Comparison of ENCODE assay signal across 8 mouse cellular contexts in genomic region chr11:120378611-120379540, GRCm38 (mm10). TPM values are rescaled to one million over a fixed set of nuclear protein-coding genes. Genes with fewer than 3 reads are reported as not detected.
DNase-seq lines count a peak whose midpoint lies in the region; ATAC-seq and TF ChIP-seq lines count a peak whose summit lies in the region.

Gene Faap100, minus strand, starts transcription at chr11:120378764.

- DNase-seq in heart, postnatal 10 days = peak; percentile 93 to 94
- peak; percentile 61 for DNase-seq in large intestine, adult 2 months (ENCODE audit: low read depth, low spot score)
- peak; percentile 94 for DNase-seq in liver, postnatal 0 days
- peak; percentile 94 for DNase-seq in testis, postnatal 10 days (ENCODE audit: low spot score)

- H3K9me3 ChIP-seq in ES-Bruce4 (replicated peaks; ENCODE audit: control insufficient read depth, insufficient read depth, low read length, poor library complexity, severe bottlenecking) = no peaks in the 10 kb centered on the region
- no peaks in the 10 kb centered on the region for H3K9me3 ChIP-seq in forebrain, embryonic 13.5 days (replicated peaks)
- H3K9me3 ChIP-seq in liver, postnatal 0 days (ENCODE audit: low read length) = no peaks in the 10 kb centered on the region
- H3K9me3 ChIP-seq in neural tube, embryonic 14.5 days (ENCODE audit: control insufficient read depth, low read length) = no peaks in the 10 kb centered on the region

- no peak within 1 kb of the TSS for H3K27ac ChIP-seq in ES-Bruce4 (ENCODE audit: insufficient read depth, low read length)
- H3K27ac ChIP-seq in forebrain, embryonic 13.5 days = peak within 1 kb of the TSS; percentile 58
- peak within 1 kb of the TSS; percentile 59 for H3K27ac ChIP-seq in liver, postnatal 0 days (ENCODE audit: low read depth)
- peak within 1 kb of the TSS; percentile 70 for H3K27ac ChIP-seq in neural tube, embryonic 14.5 days (ENCODE audit: low read depth, low read length)

- intact Hi-C loops in heart, postnatal 10 days (cut with DNase I) = no loop called here

- TF ChIP-seq EP300 in ES-Bruce4 (IDR thresholded peaks at IDR 0.05; ENCODE audit: insufficient read depth, low read depth, low read length) = 0 out of 2 replicates have a peak, but pooled peaks have one; percentile 19
- TF ChIP-seq EP300 in liver, postnatal 0 days (IDR thresholded peaks at IDR 0.05; ENCODE audit: low read depth) = no peak

- peak within 1 kb of the TSS; percentile 88 for H3K4me2 ChIP-seq in forebrain, embryonic 13.5 days
- H3K4me2 ChIP-seq in liver, postnatal 0 days (ENCODE audit: low read depth, low read length) = peak within 1 kb of the TSS; percentile 95
- peak within 1 kb of the TSS; percentile 93 for H3K4me2 ChIP-seq in neural tube, embryonic 14.5 days (ENCODE audit: low read depth, low read length)

- peak; percentile 67; the same call in 1 of the 2 replicates for ATAC-seq in cerebellum, adult (ENCODE audit: insufficient number of reproducible peaks, low FRiP score, low TSS enrichment)
- ATAC-seq in forebrain, embryonic 13.5 days = peak; percentile 90
- peak; percentile 93 for ATAC-seq in liver, postnatal 0 days
- ATAC-seq in neural tube, embryonic 14.5 days (ENCODE audit: low read depth) = peak; percentile 89

- 10% methylated on average over 54 of the region's 54 CpGs for WGBS in forebrain, embryonic 13.5 days
- WGBS in large intestine, adult 2 months = 8% methylated on average over 54 of the region's 54 CpGs
- WGBS in liver, postnatal 0 days (ENCODE audit: insufficient replicate concordance) = 15% methylated on average over 46 of the region's 54 CpGs
- WGBS in neural tube, embryonic 14.5 days = 10% methylated on average over 52 of the region's 54 CpGs

- H3K4me1 ChIP-seq in ES-Bruce4 (ENCODE audit: control insufficient read depth, insufficient read depth, low read length) = no peaks in the 10 kb centered on the region
- peaks cover 30% of the 10 kb centered on the region for H3K4me1 ChIP-seq in forebrain, embryonic 13.5 days
- peaks cover 17% of the 10 kb centered on the region for H3K4me1 ChIP-seq in liver, postnatal 0 days (ENCODE audit: insufficient read depth)
- H3K4me1 ChIP-seq in neural tube, embryonic 14.5 days (ENCODE audit: control insufficient read depth, insufficient read depth, low read length) = peaks cover 15% of the 10 kb centered on the region

- H3K4me3 ChIP-seq in ES-Bruce4 (ENCODE audit: low read depth, low read length) = peak within 1 kb of the TSS; percentile 87
- peak within 1 kb of the TSS; percentile 85 for H3K4me3 ChIP-seq in forebrain, embryonic 13.5 days
- H3K4me3 ChIP-seq in liver, postnatal 0 days (ENCODE audit: low read depth, low read length) = peak within 1 kb of the TSS; percentile 71
- H3K4me3 ChIP-seq in neural tube, embryonic 14.5 days (ENCODE audit: low read depth, low read length) = peak within 1 kb of the TSS; percentile 82

- H3K9ac ChIP-seq in ES-Bruce4 (ENCODE audit: low read depth, poor library complexity, severe bottlenecking) = peak within 1 kb of the TSS; percentile 72
- H3K9ac ChIP-seq in forebrain, embryonic 13.5 days = peak within 1 kb of the TSS; percentile 92
- peak within 1 kb of the TSS; percentile 71 for H3K9ac ChIP-seq in liver, postnatal 0 days (replicated peaks)
- H3K9ac ChIP-seq in neural tube, embryonic 14.5 days (replicated peaks; ENCODE audit: low read depth, low read length) = peak within 1 kb of the TSS; percentile 82

- peaks cover 6% of the 10 kb centered on the region; the same call in 1 of the 2 replicates for H3K36me3 ChIP-seq in ES-Bruce4 (ENCODE audit: control insufficient read depth, insufficient read depth, low read length, poor library complexity, severe bottlenecking)
- peaks cover 71% of the 10 kb centered on the region for H3K36me3 ChIP-seq in forebrain, embryonic 13.5 days (ENCODE audit: poor library complexity, severe bottlenecking)
- peaks cover 48% of the 10 kb centered on the region for H3K36me3 ChIP-seq in liver, postnatal 0 days (replicated peaks; ENCODE audit: insufficient read depth, low read length)
- peaks cover 44% of the 10 kb centered on the region for H3K36me3 ChIP-seq in neural tube, embryonic 14.5 days (ENCODE audit: control insufficient read depth, insufficient read depth, low read length)

- TF ChIP-seq CTCF in ES-Bruce4 (IDR thresholded peaks at IDR 0.05; ENCODE audit: low read depth, low read length) = peak; percentile 48
- peak; percentile 87 for TF ChIP-seq CTCF in liver, postnatal 0 days (IDR thresholded peaks at IDR 0.05; ENCODE audit: low read depth)

- peak; percentile 10 for TF ChIP-seq POLR2A in ES-Bruce4 (IDR thresholded peaks at IDR 0.05; ENCODE audit: insufficient read depth, low read length)

- H3K27me3 ChIP-seq in ES-Bruce4 (ENCODE audit: control insufficient read depth, insufficient read depth, low read length, poor library complexity, severe bottlenecking) = no peaks in the 10 kb centered on the region
- no peaks in the 10 kb centered on the region for H3K27me3 ChIP-seq in forebrain, embryonic 13.5 days
- no peaks in the 10 kb centered on the region for H3K27me3 ChIP-seq in liver, postnatal 0 days (ENCODE audit: insufficient read depth, low read length)
- no peaks in the 10 kb centered on the region for H3K27me3 ChIP-seq in neural tube, embryonic 14.5 days (ENCODE audit: control insufficient read depth, insufficient read depth, low read length)

RNA-seq across cellular contexts. Expression of gene Faap100, which starts in this region (rescaled TPM):
- polyA plus RNA-seq in ES-Bruce4 (2011; ENCODE audit: insufficient read depth, insufficient read length, low read depth, missing spikeins) = 13.2 and 15.2 TPM in 2 replicates
- 51.0 and 63.1 TPM in 2 replicates for polyA plus RNA-seq in forebrain, embryonic 13.5 days (2015; fragmentation: Nextera tagmentation; extraction: Ambion mirVana)
- 10 to 100 TPM; 21.3 to 24.3 TPM for total RNA-seq in heart, postnatal 10 days (2021)
- polyA plus RNA-seq in large intestine, adult 2 months (2012; rRNA removed) = 33.5 and 34.5 TPM in 2 replicates
- 5.5 and 5.8 TPM in 2 replicates for polyA plus RNA-seq in liver, postnatal 0 days (2015; fragmentation: Nextera tagmentation; extraction: Ambion mirVana)
- 74.8 and 86.8 TPM in 2 replicates for polyA plus RNA-seq in neural tube, embryonic 14.5 days (2014; fragmentation: Nextera tagmentation; extraction: Ambion mirVana)
